Mouse (Mus musculus) thymus, adult 2 months (tissue): ENCODE data around the gene Ccz1. TPM values are rescaled to one million over a fixed set of nuclear protein-coding genes. Genes with fewer than 3 reads are reported as not detected.

Experiments
- DNase-seq: peaks from one replicate; pipeline ENCODE4 v3.0.0; 2021
- H3K27ac ChIP-seq: fragments of 200-500 bp; 2 replicates; pipeline ENCODE4 v1.5.1; 2012; ENCODE audit warnings: low read length, control low read depth; ENCODE audit not compliant: control insufficient read depth, insufficient read depth
- H3K27me3 ChIP-seq: fragments of 200-500 bp; 2 replicates; pipeline ENCODE4 v1.6.1; 2012; ENCODE audit warnings: mild to moderate bottlenecking, low read length, moderate library complexity, mixed read lengths; ENCODE audit not compliant: control insufficient read depth, insufficient read depth
- H3K36me3 ChIP-seq: fragments of 200-500 bp; 2 replicates; pipeline ENCODE4 v1.6.1; 2012; ENCODE audit warnings: mild to moderate bottlenecking, low read length, moderate library complexity; ENCODE audit not compliant: control insufficient read depth, insufficient read depth
- H3K4me1 ChIP-seq: fragments of 200-500 bp; replicated peaks from 2 replicates; pipeline ENCODE4 v1.6.1; 2012; ENCODE audit warnings: low read length; ENCODE audit not compliant: control insufficient read depth, insufficient read depth
- H3K4me3 ChIP-seq: fragments of 200-500 bp; 2 replicates; pipeline ENCODE4 v1.5.1; 2012; ENCODE audit warnings: mild to moderate bottlenecking, low read length, control low read depth, moderate library complexity; ENCODE audit not compliant: control insufficient read depth, insufficient read depth
- CTCF ChIP-seq: fragments of 200-500 bp; IDR thresholded peaks from 2 replicates; pipeline ENCODE4 v1.5.1; 2012; ENCODE audit warnings: mild to moderate bottlenecking, control low read depth, low read length, moderate library complexity, borderline replicate concordance; ENCODE audit not compliant: control insufficient read depth, poor library complexity, insufficient read depth; ENCODE audit errors: extremely low read depth
- POLR2A ChIP-seq: fragments of 200-500 bp; IDR thresholded peaks from 2 replicates; pipeline ENCODE4 v1.6.1; 2012; ENCODE audit warnings: mild to moderate bottlenecking, low read length, control low read depth, moderate library complexity; ENCODE audit not compliant: control insufficient read depth, poor library complexity, insufficient read depth; ENCODE audit errors: extremely low read depth
- WGBS: fragments of 180-500 bp; shearing (Covaris S2); methylation state at CpG from one replicate; pipeline ENCODE4 v1.1.7; 2018; 5-methylcytosine and 5-hydroxymethylcytosine counted together
- polyA plus RNA-seq: library from polyadenylated mRNA; depleted of rRNA; stranded (reverse); fragments of >200 nt; gene quantifications from 2 replicates; pipeline ENCODE4 v1.2.3, GENCODE M21; 2012; rRNA removed

Ccz1 gene
- polyA plus RNA-seq = 13.3 and 15.4 TPM in 2 replicates

- Histone ChIP-seq H3K36me3 (peaks cover 25% of the 10 kb centered on the region), H3K4me3 (peak within 1 kb of the TSS; percentile 100), H3K4me1 (no peaks in the 10 kb centered on the region), H3K27me3 (no peaks in the 10 kb centered on the region), H3K27ac (no peak within 1 kb of the TSS)
- peak; percentile 77 for DNase-seq
- TF ChIP-seq POLR2A (peak; percentile 34; the same call in 1 of the 2 replicates), CTCF (0 out of 2 replicates have a peak, but pooled peaks have one; percentile 26)
- 4% methylated on average over 47 of the region's 47 CpGs for WGBS
Measured at GRCm38 (mm10) chr5:144014551-144015311, at the start of gene Ccz1. Gene Ccz1, minus strand, starts transcription at chr5:144014877.

DNA sequence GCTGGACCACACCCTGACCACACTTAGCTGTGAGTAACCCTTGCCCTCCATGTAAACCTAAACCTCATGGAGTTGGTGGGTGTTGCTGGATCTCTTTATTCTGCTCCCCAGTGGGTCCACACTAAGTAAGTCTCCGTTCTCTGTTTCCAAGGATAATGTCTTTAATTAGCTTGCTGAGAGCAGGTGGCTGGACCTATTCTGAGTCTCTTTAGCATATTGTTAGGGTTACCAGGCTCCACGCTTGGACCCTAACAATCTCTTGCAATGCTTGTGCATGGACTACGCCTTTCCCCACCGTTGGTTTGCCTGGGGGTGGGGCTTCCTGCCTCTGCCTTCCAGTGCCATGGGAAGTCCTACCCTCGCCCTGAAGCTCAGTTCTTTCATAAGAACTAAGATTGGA, 49.4 kb upstream of the Ccz1 start:
- no peak overlapping the region for H3K4me3 ChIP-seq
- DNase-seq = no peak
- H3K27me3 ChIP-seq = no peaks in the 10 kb centered on the region
- WGBS = 85% methylated on average over 5 of the region's 5 CpGs
- no peaks in the 10 kb centered on the region for H3K36me3 ChIP-seq
- H3K4me1 ChIP-seq = no peaks in the 10 kb centered on the region
- no peak overlapping the region for H3K27ac ChIP-seq
- no peak for TF ChIP-seq CTCF
- no peak for TF ChIP-seq POLR2A

- Histone ChIP-seq H3K36me3 (no peaks in the 10 kb centered on the region), H3K4me3 (no peak overlapping the region), H3K27ac (no peak overlapping the region), H3K27me3 (no peaks in the 10 kb centered on the region), H3K4me1 (no peaks in the 10 kb centered on the region)
- WGBS = 90% methylated on average over 6 of the region's 6 CpGs
- DNase-seq = no peak
- TF ChIP-seq POLR2A (no peak), CTCF (no peak)
Measured at GRCm38 (mm10) chr5:144054340-144054739, 39.7 kb upstream of the Ccz1 start.

GRCm38 (mm10) chr5:144053450-144053849, 38.8 kb upstream of the Ccz1 start:
- no peak for TF ChIP-seq POLR2A
- no peak for TF ChIP-seq CTCF
- Histone ChIP-seq H3K27ac (no peak overlapping the region), H3K4me1 (no peaks in the 10 kb centered on the region), H3K4me3 (no peak overlapping the region), H3K27me3 (no peaks in the 10 kb centered on the region), H3K36me3 (no peaks in the 10 kb centered on the region)
- WGBS = 66% methylated on average over 3 of the region's 3 CpGs
- DNase-seq = no peak

DNA sequence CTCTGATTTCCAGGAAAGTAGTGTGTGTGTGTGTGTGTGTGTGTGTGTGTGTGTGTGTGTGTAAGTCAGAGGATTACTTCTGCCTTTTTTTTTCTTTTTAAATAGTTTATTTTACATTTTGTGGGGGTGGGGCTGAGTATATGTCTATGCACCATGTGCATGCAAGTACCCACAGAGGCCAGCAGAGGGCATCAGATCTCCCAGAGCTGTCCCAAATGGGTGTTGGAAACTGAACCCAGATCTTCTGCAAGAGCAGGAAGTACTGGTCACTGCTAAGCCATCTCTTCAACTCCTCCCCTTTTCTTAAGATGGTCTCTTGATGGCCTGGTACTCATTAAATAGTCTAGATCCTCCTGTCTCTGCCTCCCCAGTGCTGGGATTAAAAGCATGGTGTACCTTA, 36.6 kb upstream of the Ccz1 start:
- TF ChIP-seq CTCF (no peak), POLR2A (no peak)
- H3K4me3 ChIP-seq = no peak overlapping the region
- no peak overlapping the region for H3K27ac ChIP-seq
- no peaks in the 10 kb centered on the region for H3K27me3 ChIP-seq
- H3K36me3 ChIP-seq = no peaks in the 10 kb centered on the region
- no peaks in the 10 kb centered on the region for H3K4me1 ChIP-seq
- DNase-seq = peak; percentile 16

DNA sequence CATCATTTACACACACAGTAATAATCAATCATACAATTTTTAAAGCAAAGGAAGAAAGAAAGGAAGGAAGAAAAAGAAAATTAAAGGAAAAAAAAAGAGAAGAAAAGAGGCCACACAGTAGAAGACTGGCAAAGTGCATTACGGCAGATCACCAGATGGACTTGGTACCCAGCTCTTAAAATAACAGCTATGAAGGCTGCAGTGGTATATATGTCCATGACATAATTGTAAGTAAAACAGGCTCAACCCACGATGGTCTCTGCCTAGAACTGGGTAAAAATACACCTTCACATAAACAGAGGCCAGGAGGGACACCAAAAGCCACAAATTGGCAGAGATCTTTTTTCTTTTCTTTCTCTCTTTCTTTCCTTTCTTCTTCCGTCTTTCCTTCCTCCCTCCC, 35.2 kb upstream of the Ccz1 start:
- Histone ChIP-seq H3K27ac (no peak overlapping the region), H3K4me1 (no peaks in the 10 kb centered on the region), H3K4me3 (no peak overlapping the region), H3K27me3 (no peaks in the 10 kb centered on the region), H3K36me3 (no peaks in the 10 kb centered on the region)
- 71% methylated on average over 3 of the region's 3 CpGs for WGBS
- DNase-seq = no peak
- no peak for TF ChIP-seq POLR2A
- no peak for TF ChIP-seq CTCF
